Mouse (Mus musculus) kidney, embryonic 16.5 days (tissue): Measurements from ENCODE around the gene Klhl32. TPM values are rescaled to one million over a fixed set of nuclear protein-coding genes. Genes with fewer than 3 reads are reported as not detected.
A peak's percentile ranks its signal among the peaks of the same experiment; 100 is the strongest.

ENCODE experiments used
- ATAC-seq: fragments of 200-750 bp; cut with Nextera tagmentation; 2 replicates; pipeline ENCODE4 v1.8.0; 2017; ENCODE audit warnings: moderate TSS enrichment; ENCODE audit not compliant: low FRiP score, low TSS enrichment
- H3K27ac ChIP-seq: fragments of 300-500 bp; sonication (generic); 2 replicates; pipeline ENCODE4 v1.5.1; 2014; ENCODE audit warnings: low read length
- H3K27me3 ChIP-seq: fragments of 300-500 bp; sonication (generic); 2 replicates; pipeline ENCODE4 v1.6.1; 2014; ENCODE audit warnings: low read length, control low read depth, mixed read lengths; ENCODE audit not compliant: insufficient read depth
- H3K36me3 ChIP-seq: fragments of 300-500 bp; sonication (generic); 2 replicates; pipeline ENCODE4 v1.6.1; 2014; ENCODE audit warnings: low read length, control low read depth, mixed read lengths; ENCODE audit not compliant: insufficient read depth
- H3K4me1 ChIP-seq: fragments of 300-500 bp; sonication (generic); 2 replicates; pipeline ENCODE4 v1.6.1; 2014; ENCODE audit warnings: low read length, control low read depth, mixed read lengths; ENCODE audit not compliant: insufficient read depth
- H3K4me2 ChIP-seq: fragments of 300-500 bp; sonication (generic); replicated peaks from 2 replicates; pipeline ENCODE4 v1.6.1; 2014; ENCODE audit warnings: low read depth, low read length
- H3K4me3 ChIP-seq: fragments of 300-500 bp; sonication (generic); 2 replicates; pipeline ENCODE4 v1.5.1; 2014; ENCODE audit warnings: mild to moderate bottlenecking, low read length
- H3K9ac ChIP-seq: fragments of 300-500 bp; sonication (generic); replicated peaks from 2 replicates; pipeline ENCODE4 v1.6.1; 2014; ENCODE audit warnings: low read length
- H3K9me3 ChIP-seq: fragments of 300-500 bp; sonication (generic); 2 replicates; pipeline ENCODE4 v1.6.1; 2016; ENCODE audit warnings: low read length, control low read depth
- WGBS: fragments of 180-500 bp; shearing (Covaris S2); extraction: QIAGEN DNeasy Blood & Tissue Kit; methylation state at CpG from one replicate; pipeline ENCODE4 v1.1.7; 2014; 5-methylcytosine and 5-hydroxymethylcytosine counted together
- polyA plus RNA-seq: library from polyadenylated mRNA; unstranded; fragments of >200 nt; fragmentation: Nextera tagmentation; extraction: Ambion mirVana; gene quantifications from 2 replicates; pipeline ENCODE4 v1.2.1, GENCODE M21; 2015

Klhl32 gene
- polyA plus RNA-seq, 1 experiment from 2014 or later = 4.5 TPM

GRCm38 (mm10) chr4:24621422-24622187, 229.3 kb downstream of the Klhl32 start:
- Histone ChIP-seq H3K4me2 (no peak overlapping the region), H3K27me3 (no peaks in the 10 kb centered on the region)
- WGBS = 73% methylated on average over 9 of the region's 9 CpGs

GRCm38 (mm10) chr4:24620440-24620839, 230.5 kb downstream of the Klhl32 start:
- H3K9me3 ChIP-seq = no peaks in the 10 kb centered on the region
- H3K4me3 ChIP-seq = no peak overlapping the region
- 0 out of 2 replicates have a peak, but pooled peaks cover 4% of the 10 kb centered on the region for H3K4me1 ChIP-seq
- H3K27ac ChIP-seq = no peak overlapping the region
- no peak overlapping the region for H3K4me2 ChIP-seq
- 89% methylated on average over 5 of the region's 5 CpGs for WGBS
- H3K36me3 ChIP-seq = no peaks in the 10 kb centered on the region
- H3K27me3 ChIP-seq = no peaks in the 10 kb centered on the region
- no peak for ATAC-seq
- no peak overlapping the region for H3K9ac ChIP-seq

More at GRCm38 (mm10) chr4:24621422-24622187, 229.3 kb downstream of the Klhl32 start:
- no peaks in the 10 kb centered on the region for H3K9me3 ChIP-seq
- H3K4me3 ChIP-seq = no peak overlapping the region
- 0 out of 2 replicates have a peak, but pooled peaks cover 4% of the 10 kb centered on the region for H3K4me1 ChIP-seq
- ATAC-seq = no peak
- no peak overlapping the region for H3K27ac ChIP-seq
- no peaks in the 10 kb centered on the region for H3K36me3 ChIP-seq
- no peak overlapping the region for H3K9ac ChIP-seq

GRCm38 (mm10) chr4:24620005-24620404, 230.9 kb downstream of the Klhl32 start:
- Histone ChIP-seq H3K4me1 (0 out of 2 replicates have a peak, but pooled peaks cover 4% of the 10 kb centered on the region), H3K27me3 (no peaks in the 10 kb centered on the region), H3K4me2 (no peak overlapping the region), H3K9ac (no peak overlapping the region), H3K36me3 (no peaks in the 10 kb centered on the region), H3K27ac (peak overlapping the region; percentile 43; the same call in 1 of the 2 replicates), H3K9me3 (no peaks in the 10 kb centered on the region), H3K4me3 (no peak overlapping the region)
- WGBS = 43% methylated on average over 6 of the region's 6 CpGs
- peak; percentile 73; the same call in 1 of the 2 replicates for ATAC-seq

- no peaks in the 10 kb centered on the region for H3K27me3 ChIP-seq
- 89% methylated on average over 2 of the region's 2 CpGs for WGBS
- no peak for ATAC-seq
- no peak overlapping the region for H3K4me2 ChIP-seq
- no peaks in the 10 kb centered on the region for H3K9me3 ChIP-seq
- H3K4me3 ChIP-seq = no peak overlapping the region
- H3K9ac ChIP-seq = no peak overlapping the region
- no peaks in the 10 kb centered on the region for H3K36me3 ChIP-seq
- no peaks in the 10 kb centered on the region for H3K4me1 ChIP-seq
- no peak overlapping the region for H3K27ac ChIP-seq
Measured at GRCm38 (mm10) chr4:24609564-24609963, 241.4 kb downstream of the Klhl32 start.

- Histone ChIP-seq H3K9ac (no peak overlapping the region), H3K27me3 (no peaks in the 10 kb centered on the region), H3K4me3 (no peak overlapping the region), H3K4me1 (no peaks in the 10 kb centered on the region), H3K4me2 (no peak overlapping the region), H3K27ac (no peak overlapping the region), H3K9me3 (no peaks in the 10 kb centered on the region), H3K36me3 (no peaks in the 10 kb centered on the region)
- WGBS = 73% methylated on average over 3 of the region's 3 CpGs
- ATAC-seq = no peak
Measured at GRCm38 (mm10) chr4:24609085-24609484, 241.8 kb downstream of the Klhl32 start.

- Histone ChIP-seq H3K4me1 (no peaks in the 10 kb centered on the region), H3K27ac (no peak overlapping the region), H3K9me3 (no peaks in the 10 kb centered on the region), H3K4me3 (no peak overlapping the region), H3K4me2 (no peak overlapping the region), H3K27me3 (no peaks in the 10 kb centered on the region), H3K36me3 (peaks cover 42% of the 10 kb centered on the region), H3K9ac (no peak overlapping the region)
- 94% methylated on average over 6 of the region's 6 CpGs for WGBS
- no peak for ATAC-seq
Measured at GRCm38 (mm10) chr4:24601711-24602110, 249.2 kb downstream of the Klhl32 start.

- no peaks in the 10 kb centered on the region for H3K27me3 ChIP-seq
- WGBS = 75% methylated on average over 1 of the region's 1 CpGs
- H3K4me2 ChIP-seq = no peak overlapping the region
- no peaks in the 10 kb centered on the region for H3K9me3 ChIP-seq
- peaks cover 38% of the 10 kb centered on the region for H3K36me3 ChIP-seq
- H3K9ac ChIP-seq = no peak overlapping the region
- H3K27ac ChIP-seq = no peak overlapping the region
- ATAC-seq = no peak
- H3K4me3 ChIP-seq = no peak overlapping the region
- no peaks in the 10 kb centered on the region for H3K4me1 ChIP-seq
Measured at GRCm38 (mm10) chr4:24598637-24599036, 252.3 kb downstream of the Klhl32 start.

- no peaks in the 10 kb centered on the region for H3K9me3 ChIP-seq
- no peak overlapping the region for H3K9ac ChIP-seq
- WGBS = 88% methylated on average over 6 of the region's 6 CpGs
- H3K4me3 ChIP-seq = no peak overlapping the region
- no peaks in the 10 kb centered on the region for H3K4me1 ChIP-seq
- H3K36me3 ChIP-seq = peaks cover 33% of the 10 kb centered on the region
- no peak overlapping the region for H3K4me2 ChIP-seq
- no peak overlapping the region for H3K27ac ChIP-seq
- no peaks in the 10 kb centered on the region for H3K27me3 ChIP-seq
- ATAC-seq = no peak
Measured at GRCm38 (mm10) chr4:24596942-24597611, 253.8 kb downstream of the Klhl32 start.

GRCm38 (mm10) chr4:24594824-24595223, 256.1 kb downstream of the Klhl32 start:
- Histone ChIP-seq H3K4me2 (no peak overlapping the region), H3K27ac (no peak overlapping the region), H3K9ac (no peak overlapping the region), H3K9me3 (no peaks in the 10 kb centered on the region), H3K4me1 (no peaks in the 10 kb centered on the region), H3K27me3 (no peaks in the 10 kb centered on the region), H3K36me3 (peaks cover 18% of the 10 kb centered on the region; the same call in 1 of the 2 replicates), H3K4me3 (no peak overlapping the region)
- ATAC-seq = no peak

GRCm38 (mm10) chr4:24583997-24584396, 266.9 kb downstream of the Klhl32 start:
- ATAC-seq = no peak
- Histone ChIP-seq H3K4me3 (no peak overlapping the region), H3K36me3 (peaks cover 5% of the 10 kb centered on the region), H3K27me3 (no peaks in the 10 kb centered on the region), H3K27ac (no peak overlapping the region), H3K9me3 (no peaks in the 10 kb centered on the region), H3K9ac (no peak overlapping the region), H3K4me2 (no peak overlapping the region), H3K4me1 (no peaks in the 10 kb centered on the region)
- WGBS = 86% methylated on average over 3 of the region's 3 CpGs
